Mouse (Mus musculus) cerebellum, adult 11 months (tissue): Measurements from ENCODE around the gene Grid2ip.
"Not testable (repeated sequence)": the region's sequence is repeated elsewhere in the genome, so short reads cannot be mapped to it uniquely, and the experiment has no call there.

Experiments used
- DNase-seq: peaks from one replicate; pipeline ENCODE4 v3.0.0; 2022

Grid2ip gene

DNA sequence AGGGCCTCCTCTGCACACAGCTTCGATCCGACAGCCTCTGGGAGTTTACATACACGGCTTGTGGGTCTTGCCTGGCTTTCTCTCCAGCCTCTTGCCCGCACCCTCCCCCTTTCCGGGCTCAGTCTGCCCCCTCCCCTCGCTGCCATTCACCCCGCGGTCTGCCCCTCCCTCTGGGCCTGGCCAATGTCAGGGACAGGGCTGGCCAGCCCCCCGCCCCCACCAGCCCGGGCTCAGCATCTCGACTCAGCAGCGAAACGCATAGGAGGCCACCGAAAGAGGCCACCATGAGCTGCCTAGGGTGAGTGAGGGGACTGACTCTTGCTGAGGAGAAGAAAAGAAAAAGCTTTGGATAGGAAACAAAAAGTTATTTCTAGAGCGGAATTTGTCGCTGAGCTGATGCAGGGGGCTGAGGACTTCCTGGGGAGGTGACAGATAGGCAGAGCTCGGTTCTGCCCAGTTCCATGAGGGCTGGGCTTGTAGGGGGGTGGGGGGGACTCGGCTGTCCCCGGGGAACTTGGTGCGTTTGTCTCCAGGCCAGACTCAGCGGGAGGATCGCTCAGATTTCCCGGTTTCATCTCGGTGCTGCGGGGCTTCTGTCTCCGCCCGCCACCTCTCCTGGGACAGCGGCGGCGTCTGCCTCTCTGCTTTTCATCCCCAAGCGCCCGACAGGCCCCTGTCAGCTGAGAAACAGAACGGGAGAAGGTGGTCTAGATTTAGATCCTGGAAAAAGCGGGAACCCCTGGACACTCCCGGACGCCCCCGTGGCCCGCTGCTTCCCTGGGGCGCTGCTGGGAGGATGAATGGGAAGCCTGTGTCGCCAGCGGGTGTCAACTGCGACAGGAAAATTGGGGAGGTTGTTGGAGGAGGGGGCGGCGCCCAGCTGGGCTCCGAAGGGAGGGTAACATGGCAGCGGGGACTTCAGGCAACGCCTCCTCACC is 6.8 kb downstream of the Grid2ip start:
- DNase-seq = no peak

DNA sequence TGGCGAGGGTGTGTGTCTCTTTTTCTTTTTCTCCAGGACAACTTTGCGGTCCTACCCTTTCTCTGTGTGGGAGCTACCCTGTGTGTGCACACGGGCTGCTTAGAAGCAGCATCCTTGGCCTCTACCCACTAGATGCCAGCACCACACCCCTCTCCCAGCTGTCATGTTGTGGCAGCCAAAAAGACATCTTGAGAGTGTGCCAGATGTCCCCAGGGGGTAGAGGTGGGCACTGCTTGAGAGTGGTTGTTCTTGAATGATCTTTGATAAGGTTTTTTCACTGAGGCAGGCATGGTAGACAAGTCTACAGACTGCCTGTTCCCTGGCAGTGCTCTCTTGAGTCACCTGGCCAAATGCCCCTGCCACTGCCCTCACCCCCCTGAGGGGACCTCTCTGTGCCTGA is 10.8 kb downstream of the Grid2ip start:
- DNase-seq = no peak

- no peak for DNase-seq
Observed at GRCm38 (mm10) chr5:143369611-143370255, 12.6 kb downstream of the Grid2ip start.

DNA sequence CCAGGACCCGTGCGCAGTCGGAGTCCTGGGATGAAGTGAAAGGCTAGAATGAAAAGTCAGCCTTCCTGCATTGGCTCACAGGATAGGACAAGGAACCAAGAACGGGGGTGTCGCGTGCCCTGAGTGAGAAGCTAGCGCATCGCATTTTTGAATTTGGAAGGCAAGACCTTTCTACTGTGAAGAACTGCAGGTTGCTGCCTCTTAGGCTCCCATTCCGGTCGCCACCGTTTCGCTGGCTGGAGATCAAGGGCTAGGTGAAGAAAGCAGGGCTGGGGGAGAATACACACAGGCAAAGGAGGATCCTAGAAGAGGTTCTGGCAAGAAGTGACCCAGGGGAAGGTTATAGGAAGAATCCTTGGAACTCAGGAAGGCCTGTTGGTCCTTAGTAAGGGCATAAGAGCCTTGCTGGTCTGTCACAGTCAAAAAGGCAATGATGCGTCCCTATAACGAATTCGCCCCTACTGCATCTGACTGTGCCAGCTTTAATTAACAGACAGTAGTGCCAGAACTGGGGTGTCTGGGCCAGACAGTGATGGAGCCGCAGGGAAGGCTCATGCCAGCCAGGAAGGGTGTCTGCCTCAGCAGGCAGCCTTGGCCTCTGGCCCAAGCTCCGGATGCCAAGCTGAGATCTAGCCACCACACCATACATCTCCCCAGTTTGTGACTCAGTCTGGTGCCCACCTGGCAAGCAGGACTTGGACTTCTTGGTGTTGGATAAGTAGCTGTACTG is 13.4 kb downstream of the Grid2ip start:
- no peak for DNase-seq

DNA sequence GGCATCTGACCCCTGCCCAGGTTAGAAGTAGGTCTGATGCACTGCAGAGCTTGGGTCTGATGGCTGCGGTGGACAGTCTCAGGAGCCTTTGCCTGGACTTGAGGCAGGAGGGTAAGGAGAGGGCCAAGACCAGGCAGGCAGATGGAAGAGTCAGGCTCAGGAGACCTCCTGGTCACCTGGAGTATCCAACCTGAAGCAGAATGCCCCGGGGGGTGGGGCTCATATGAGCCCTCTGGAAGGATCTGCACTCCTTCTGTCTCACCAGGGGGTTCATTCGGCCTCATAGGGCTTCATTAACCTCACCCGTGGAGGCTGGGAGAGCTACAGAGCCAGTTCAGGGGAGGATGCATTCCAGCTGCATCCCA is 14.0 kb downstream of the Grid2ip start:
- DNase-seq = no peak

DNA sequence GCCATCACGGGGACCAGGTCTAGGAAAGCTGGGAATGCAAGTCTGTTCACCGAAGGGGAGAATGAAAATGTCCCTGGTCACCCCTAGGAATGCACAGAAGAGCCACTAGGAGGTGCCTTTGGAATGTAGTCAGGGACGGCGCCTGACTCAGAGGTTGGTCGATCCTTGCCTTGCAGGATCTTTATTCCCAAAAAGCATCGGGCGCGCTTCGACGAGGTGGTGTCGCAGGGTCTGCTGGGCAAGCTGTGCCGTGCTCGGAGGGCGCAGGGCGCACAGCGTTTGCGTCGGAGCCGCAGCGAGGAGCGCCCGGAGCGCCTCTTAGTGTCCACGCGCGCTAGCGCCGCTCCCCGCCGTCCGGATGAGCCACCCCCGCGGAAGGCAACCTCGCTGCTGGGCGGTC is 15.7 kb downstream of the Grid2ip start:
- no peak for DNase-seq

DNA sequence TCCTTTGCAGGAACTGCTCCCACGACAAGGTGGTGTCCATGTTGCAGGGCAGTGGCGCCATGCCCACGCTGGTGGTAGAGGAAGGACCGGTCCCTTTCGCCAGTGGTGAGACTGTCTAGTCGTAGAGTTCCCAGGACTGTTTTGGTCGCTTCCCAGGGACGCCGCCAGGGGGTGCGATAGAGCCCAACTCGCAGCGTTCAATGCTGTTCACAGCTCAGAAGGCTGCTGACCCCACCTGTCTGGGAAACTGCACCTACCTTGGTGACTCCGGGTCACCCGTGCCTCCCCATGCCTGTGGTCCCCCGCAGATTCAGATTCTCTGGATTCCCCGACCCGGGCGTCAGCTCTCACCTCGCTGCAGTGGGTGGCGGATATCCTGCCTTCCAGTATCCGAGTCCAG is 18.1 kb downstream of the Grid2ip start:
- DNase-seq = peak; percentile 33

- DNase-seq = no peak
Observed at GRCm38 (mm10) chr5:143376156-143376555, 19.0 kb downstream of the Grid2ip start.

- no peak for DNase-seq
Observed at GRCm38 (mm10) chr5:143386797-143387621, 29.9 kb downstream of the Grid2ip start.

DNA sequence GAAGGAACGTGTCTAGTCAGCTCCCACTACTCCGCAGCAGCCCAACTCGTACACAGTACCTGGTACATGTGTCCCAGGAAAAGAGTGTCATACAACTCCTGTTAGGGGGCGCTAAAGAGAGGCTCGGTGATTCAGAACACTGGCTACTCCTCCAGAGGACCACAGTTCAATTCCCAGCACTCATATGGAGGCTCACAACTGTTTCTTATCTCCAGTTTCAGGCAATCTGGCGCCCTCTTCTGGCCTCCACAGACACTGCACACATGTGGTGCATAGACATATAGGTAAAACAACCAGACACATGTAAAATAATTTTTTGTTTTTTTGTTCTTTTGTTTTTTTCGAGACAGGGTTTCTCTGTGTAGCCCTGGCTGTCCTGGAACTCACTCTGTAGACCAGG is 37.0 kb downstream of the Grid2ip start:
- no peak for DNase-seq

GRCm38 (mm10) chr5:143394966-143395365 is 37.8 kb downstream of the Grid2ip start:
- not testable (repeated sequence) for DNase-seq

DNA sequence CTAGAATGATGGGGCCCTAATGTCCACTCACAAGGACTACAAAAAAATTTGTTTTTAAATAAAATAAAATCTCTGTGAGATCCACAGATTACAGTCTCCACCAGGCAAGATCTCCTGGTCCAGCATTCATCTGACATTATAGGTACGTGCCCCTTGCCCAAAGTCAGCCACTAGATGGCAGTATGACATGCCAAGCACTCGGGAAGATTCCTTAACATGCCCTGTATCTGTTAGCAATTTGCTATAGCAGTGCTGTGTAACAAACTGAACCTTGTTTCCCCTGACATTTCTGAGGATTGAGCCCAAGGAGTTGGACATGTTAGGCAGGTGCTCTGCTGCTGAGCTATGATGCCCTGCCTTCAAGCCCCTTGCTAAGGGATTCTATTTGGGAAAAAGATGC is 38.5 kb downstream of the Grid2ip start:
- no peak for DNase-seq

- DNase-seq = no peak
Observed at GRCm38 (mm10) chr5:143400501-143400900, 43.4 kb downstream of the Grid2ip start.

DNA sequence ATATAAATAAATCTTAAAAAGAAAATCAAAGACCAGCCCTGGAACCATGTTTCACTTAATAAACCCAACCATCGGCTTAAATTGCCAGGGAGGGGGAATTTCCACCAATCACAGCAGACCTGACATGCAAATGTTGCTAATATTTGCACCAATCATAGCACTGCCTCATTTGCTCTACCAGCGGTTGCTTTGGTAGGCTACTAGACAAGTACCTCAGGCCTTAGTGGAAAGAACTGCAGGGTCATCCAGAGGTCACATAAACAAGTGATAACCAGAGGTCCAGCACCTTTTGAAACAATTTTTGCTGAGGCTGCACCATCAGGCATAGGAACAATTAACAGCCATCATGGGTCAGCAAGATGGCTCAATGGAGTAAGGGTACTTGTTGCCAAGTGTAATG is 44.4 kb downstream of the Grid2ip start:
- no peak for DNase-seq

- peak; percentile 91 for DNase-seq
Observed at GRCm38 (mm10) chr5:143403221-143404147, 46.3 kb downstream of the Grid2ip start, which contains the start of gene Kdelr2. Kdelr2 (plus strand) TSS chr5:143403838.

GRCm38 (mm10) chr5:143404148-143404930 is 47.2 kb downstream of the Grid2ip start:
- DNase-seq = no peak

- DNase-seq = no peak
Observed at GRCm38 (mm10) chr5:143405200-143405599, 48.1 kb downstream of the Grid2ip start.

- no peak for DNase-seq
Observed at GRCm38 (mm10) chr5:143406548-143406947, 49.4 kb downstream of the Grid2ip start.

- no peak for DNase-seq
Observed at GRCm38 (mm10) chr5:143409239-143409638, 52.1 kb downstream of the Grid2ip start.

- no peak for DNase-seq
Observed at GRCm38 (mm10) chr5:143410841-143411395, 53.8 kb downstream of the Grid2ip start.
